Mouse (Mus musculus) liver, embryonic 14.5 days (tissue): ENCODE data around the gene Dbn1. TPM values are rescaled to one million over a fixed set of nuclear protein-coding genes. Genes with fewer than 3 reads are reported as not detected.

Experiments used
- ATAC-seq: fragments of 200-750 bp; cut with Nextera tagmentation; 2 replicates; pipeline ENCODE4 v1.8.0; 2017; ENCODE audit warnings: moderate number of reproducible peaks, mild to moderate bottlenecking, moderate library complexity; ENCODE audit not compliant: insufficient read depth
- DNase-seq, 3 experiments: peaks; one replicate each; pipeline ENCODE4 v3.0.0-alpha.2; 2012 to 2013; ENCODE audit warnings: low read depth in 3 of 3, low spot score in 3 of 3
- H3K27ac ChIP-seq: fragments of 300-500 bp; sonication (generic); 2 replicates; pipeline ENCODE4 v1.5.1; 2014; ENCODE audit warnings: moderate library complexity, mild to moderate bottlenecking, control low read depth, inconsistent platforms
- H3K27me3 ChIP-seq: fragments of 300-500 bp; sonication (generic); 2 replicates; pipeline ENCODE4 v1.6.1; 2014; ENCODE audit warnings: mild to moderate bottlenecking, low read length, moderate library complexity; ENCODE audit not compliant: control insufficient read depth, insufficient read depth
- H3K36me3 ChIP-seq: fragments of 300-500 bp; sonication (generic); replicated peaks from 2 replicates; pipeline ENCODE4 v1.6.1; 2014; ENCODE audit warnings: low read depth; ENCODE audit not compliant: control insufficient read depth, insufficient read depth
- H3K4me1 ChIP-seq, 2 experiments: fragments of 200-500 bp in 1 of 2; fragments of 300-500 bp in 1 of 2; sonication (generic) in 1 of 2; replicated peaks; 2 replicates each; pipeline ENCODE4 v1.6.1; 2012 to 2014; ENCODE audit warnings: antibody characterized with exemption in 1 of 2, inconsistent platforms in 1 of 2, low read length in 1 of 2; ENCODE audit not compliant: control insufficient read depth in 2 of 2, insufficient read depth in 2 of 2
- H3K4me2 ChIP-seq: fragments of 300-500 bp; sonication (generic); 2 replicates; pipeline ENCODE4 v1.6.1; 2014; ENCODE audit warnings: low read depth, mild to moderate bottlenecking, control low read depth, moderate library complexity
- H3K4me3 ChIP-seq, 2 experiments: fragments of 200-500 bp in 1 of 2; fragments of 300-500 bp in 1 of 2; sonication (generic) in 1 of 2; 2 replicates each; pipeline ENCODE4 v1.5.1; 2012 to 2014; ENCODE audit warnings: low read depth in 2 of 2, low read length in 2 of 2, mild to moderate bottlenecking in 2 of 2, control low read depth in 1 of 2, inconsistent platforms in 1 of 2, moderate library complexity in 1 of 2; ENCODE audit not compliant: insufficient read depth in 1 of 2
- H3K9ac ChIP-seq: fragments of 300-500 bp; sonication (generic); replicated peaks from 2 replicates; pipeline ENCODE4 v1.6.1; 2014; ENCODE audit warnings: mild to moderate bottlenecking, control low read depth, moderate library complexity
- H3K9me3 ChIP-seq: fragments of 300-500 bp; sonication (generic); 2 replicates; pipeline ENCODE4 v1.6.1; 2016; ENCODE audit warnings: low read length, mixed read lengths; ENCODE audit not compliant: control insufficient read depth
- CTCF ChIP-seq: IDR thresholded peaks from 2 replicates; pipeline ENCODE4 v1.5.1; 2016; ENCODE audit warnings: antibody characterized with exemption, low read depth, control low read depth
- EP300 ChIP-seq: IDR thresholded peaks from 2 replicates; pipeline ENCODE4 v1.6.1; 2016; ENCODE audit warnings: antibody characterized with exemption, low read depth
- WGBS: fragments of 180-500 bp; shearing (Covaris S2); extraction: QIAGEN DNeasy Blood & Tissue Kit; methylation state at CpG from one replicate; pipeline ENCODE4 v1.1.7; 2014; ENCODE audit not compliant: insufficient replicate concordance; 5-methylcytosine and 5-hydroxymethylcytosine counted together
- microRNA-seq: library from miRNA; unstranded; fragments of <30 nt; microRNA quantifications from one replicate; pipeline ENCODE4, GENCODE M21; 2016
- polyA plus RNA-seq, 2 experiments: library from polyadenylated mRNA; depleted of rRNA in 1 of 2; stranded (reverse) in 1 of 2; unstranded in 1 of 2; fragments of >200 nt; fragmentation: Nextera tagmentation in 1 of 2; extraction: Ambion mirVana in 1 of 2; gene quantifications; 2 replicates each; pipeline versions ENCODE4 v1.2.1 to v1.2.3; 2012 to 2014

Gene Dbn1
- polyA plus RNA-seq, 2 experiments, result 3.7 to 5.3 TPM

GRCm38 (mm10) chr13:55431889-55432685 is 55.8 kb downstream of the Dbn1 start:
- H3K27ac ChIP-seq, result no peak overlapping the region

GRCm38 (mm10) chr13:55430566-55430965 is 57.3 kb downstream of the Dbn1 start:
- ATAC-seq, result no peak
- Histone ChIP-seq H3K4me3 (no peak overlapping the region), H3K27ac (no peak overlapping the region), H3K9ac (no peak overlapping the region), H3K9me3 (no peaks in the 10 kb centered on the region), H3K4me1 (peaks cover 0 to 8% of the 10 kb centered on the region in 2 experiments; a peak in 1 of 4 replicates), H3K4me2 (no peak overlapping the region), H3K27me3 (no peaks in the 10 kb centered on the region), H3K36me3 (no peaks in the 10 kb centered on the region)
- 65% methylated on average over 2 of the region's 2 CpGs for WGBS
- no peak for TF ChIP-seq CTCF
- no peak for DNase-seq

More at GRCm38 (mm10) chr13:55431889-55432685, 55.8 kb downstream of the Dbn1 start:
- Histone ChIP-seq H3K36me3 (no peaks in the 10 kb centered on the region), H3K4me2 (no peak overlapping the region), H3K4me3 (no peak overlapping the region), H3K4me1 (peaks cover 0 to 8% of the 10 kb centered on the region in 2 experiments; a peak in 1 of 4 replicates), H3K9me3 (no peaks in the 10 kb centered on the region), H3K9ac (no peak overlapping the region), H3K27me3 (no peaks in the 10 kb centered on the region)
- no peak for TF ChIP-seq EP300
- no peak for TF ChIP-seq CTCF
- 21% methylated on average over 10 of the region's 10 CpGs for WGBS
- no peak for ATAC-seq
- no peak for DNase-seq

GRCm38 (mm10) chr13:55429226-55429888 is 58.6 kb downstream of the Dbn1 start:
- H3K4me2 ChIP-seq, result peak overlapping the region; percentile 22; the same call in 1 of the 2 replicates
- no peaks in the 10 kb centered on the region for H3K27me3 ChIP-seq
- H3K27ac ChIP-seq, result no peak overlapping the region
- 28% methylated on average over 12 of the region's 12 CpGs for WGBS
- H3K36me3 ChIP-seq, result no peaks in the 10 kb centered on the region
- ATAC-seq (peak; percentile 71), DNase-seq (peak in 1 of 3 experiments; percentile 50)
- no peak overlapping the region for H3K9ac ChIP-seq
- H3K4me1 ChIP-seq, result peaks cover 0 to 8% of the 10 kb centered on the region in 2 experiments; a peak in 1 of 4 replicates
- TF ChIP-seq EP300 (no peak), CTCF (no peak)
- H3K4me3 ChIP-seq, result no peak overlapping the region
- H3K9me3 ChIP-seq, result no peaks in the 10 kb centered on the region

GRCm38 (mm10) chr13:55426613-55427012 is 61.3 kb downstream of the Dbn1 start, which contains the start of gene F12:
TSS of gene F12 (minus strand) at chr13:55426793.
- 66% methylated on average over 10 of the region's 10 CpGs for WGBS
- Histone ChIP-seq H3K9ac (no peak within 1 kb of the TSS), H3K4me1 (peaks cover 0 to 8% of the 10 kb centered on the region in 2 experiments; a peak in 1 of 4 replicates), H3K36me3 (no peaks in the 10 kb centered on the region), H3K27me3 (peaks cover 5% of the 10 kb centered on the region), H3K4me3 (peak within 1 kb of the TSS; percentile 25 to 54), H3K4me2 (peak within 1 kb of the TSS; percentile 43), H3K9me3 (no peaks in the 10 kb centered on the region), H3K27ac (no peak within 1 kb of the TSS)
- TF ChIP-seq EP300 (no peak), CTCF (no peak)
- ATAC-seq (no peak), DNase-seq (no peak)

Small RNAs within 50 kb of the gene (microRNA-seq; reads per million reads assigned to microRNA genes)
- gene Mir6943 (not detected), gene Mir6944 (5.1 reads per million, percentile 7 among the genes with 10 or more reads in this experiment), gene Mir6945 (1.3 reads per million)

Other genes with a start within 250 kb of the Dbn1 start
- gene Prelid1, start 167.6 kb downstream of the Dbn1 start, polyA plus RNA-seq (2012; rRNA removed), result 129 and 130 TPM in 2 replicates
- 230 and 238 TPM in 2 replicates for gene Prelid1, start 167.6 kb downstream of the Dbn1 start, polyA plus RNA-seq (2014; fragmentation: Nextera tagmentation; extraction: Ambion mirVana)
- 42.3 and 47.1 TPM in 2 replicates for gene Rab24, start 166.2 kb downstream of the Dbn1 start, polyA plus RNA-seq (2012; rRNA removed)
- gene Rab24, start 166.2 kb downstream of the Dbn1 start, polyA plus RNA-seq (2014; fragmentation: Nextera tagmentation; extraction: Ambion mirVana), result 43.9 and 50.7 TPM in 2 replicates
- gene Mxd3, start 158.3 kb downstream of the Dbn1 start, polyA plus RNA-seq (2012; rRNA removed), result 32.6 and 32.8 TPM in 2 replicates
- 23.5 and 26.3 TPM in 2 replicates for gene Mxd3, start 158.3 kb downstream of the Dbn1 start, polyA plus RNA-seq (2014; fragmentation: Nextera tagmentation; extraction: Ambion mirVana)
- gene Lman2, start 125.3 kb downstream of the Dbn1 start, polyA plus RNA-seq (2012; rRNA removed), result 34.6 and 35.3 TPM in 2 replicates
- gene Lman2, start 125.3 kb downstream of the Dbn1 start, polyA plus RNA-seq (2014; fragmentation: Nextera tagmentation; extraction: Ambion mirVana), result 50.3 and 51.6 TPM in 2 replicates
- 1.4 and 1.6 TPM in 2 replicates for gene Rgs14, start 118.4 kb downstream of the Dbn1 start, polyA plus RNA-seq (2012; rRNA removed)
- 1.3 and 1.7 TPM in 2 replicates for gene Rgs14, start 118.4 kb downstream of the Dbn1 start, polyA plus RNA-seq (2014; fragmentation: Nextera tagmentation; extraction: Ambion mirVana)
- gene Slc34a1, start 89.9 kb downstream of the Dbn1 start, polyA plus RNA-seq (2012; rRNA removed), result 0.01 TPM in 1 of 2 replicates, not detected in the other
- not detected in 2 replicates for gene Slc34a1, start 89.9 kb downstream of the Dbn1 start, polyA plus RNA-seq (2014; fragmentation: Nextera tagmentation; extraction: Ambion mirVana)
- gene Pfn3, start 72.9 kb downstream of the Dbn1 start, polyA plus RNA-seq (2012; rRNA removed), result not detected in 2 replicates
- not detected in 2 replicates for gene Pfn3, start 72.9 kb downstream of the Dbn1 start, polyA plus RNA-seq (2014; fragmentation: Nextera tagmentation; extraction: Ambion mirVana)
- 53.4 and 68.7 TPM in 2 replicates for gene F12, start 61.3 kb downstream of the Dbn1 start, polyA plus RNA-seq (2012; rRNA removed)
- gene F12, start 61.3 kb downstream of the Dbn1 start, polyA plus RNA-seq (2014; fragmentation: Nextera tagmentation; extraction: Ambion mirVana), result 72.0 and 82.0 TPM in 2 replicates
- 21.0 and 26.1 TPM in 2 replicates for gene Grk6, start 43.0 kb downstream of the Dbn1 start, polyA plus RNA-seq (2012; rRNA removed)
- 22.6 and 25.7 TPM in 2 replicates for gene Grk6, start 43.0 kb downstream of the Dbn1 start, polyA plus RNA-seq (2014; fragmentation: Nextera tagmentation; extraction: Ambion mirVana)
- gene Prr7, start 23.8 kb downstream of the Dbn1 start, polyA plus RNA-seq (2012; rRNA removed), result 0.32 and 0.62 TPM in 2 replicates
- gene Prr7, start 23.8 kb downstream of the Dbn1 start, polyA plus RNA-seq (2014; fragmentation: Nextera tagmentation; extraction: Ambion mirVana), result 0.14 TPM in 1 of 2 replicates, not detected in the other
- gene Pdlim7, start 25.6 kb upstream of the Dbn1 start, polyA plus RNA-seq (2012; rRNA removed), result 11.5 and 13.7 TPM in 2 replicates
- gene Pdlim7, start 25.6 kb upstream of the Dbn1 start, polyA plus RNA-seq (2014; fragmentation: Nextera tagmentation; extraction: Ambion mirVana), result 15.3 and 18.6 TPM in 2 replicates
- gene Dok3, start 41.2 kb upstream of the Dbn1 start, polyA plus RNA-seq (2012; rRNA removed), result 4.7 and 4.8 TPM in 2 replicates
- 2.9 and 3.0 TPM in 2 replicates for gene Dok3, start 41.2 kb upstream of the Dbn1 start, polyA plus RNA-seq (2014; fragmentation: Nextera tagmentation; extraction: Ambion mirVana)
- gene Ddx41, start 48.5 kb upstream of the Dbn1 start, polyA plus RNA-seq (2012; rRNA removed), result 18.9 and 29.4 TPM in 2 replicates
- 23.6 and 27.0 TPM in 2 replicates for gene Ddx41, start 48.5 kb upstream of the Dbn1 start, polyA plus RNA-seq (2014; fragmentation: Nextera tagmentation; extraction: Ambion mirVana)
- gene Fam193b, start 83.0 kb upstream of the Dbn1 start, polyA plus RNA-seq (2012; rRNA removed), result 18.3 and 20.9 TPM in 2 replicates
- gene Fam193b, start 83.0 kb upstream of the Dbn1 start, polyA plus RNA-seq (2014; fragmentation: Nextera tagmentation; extraction: Ambion mirVana), result 4.0 and 5.0 TPM in 2 replicates
- gene Tmed9, start 85.6 kb upstream of the Dbn1 start, polyA plus RNA-seq (2012; rRNA removed), result 36.9 and 58.3 TPM in 2 replicates
- 19.5 and 20.7 TPM in 2 replicates for gene Tmed9, start 85.6 kb upstream of the Dbn1 start, polyA plus RNA-seq (2014; fragmentation: Nextera tagmentation; extraction: Ambion mirVana)
- gene B4galt7, start 111.8 kb upstream of the Dbn1 start, polyA plus RNA-seq (2012; rRNA removed), result 5.5 and 5.8 TPM in 2 replicates
- gene B4galt7, start 111.8 kb upstream of the Dbn1 start, polyA plus RNA-seq (2014; fragmentation: Nextera tagmentation; extraction: Ambion mirVana), result 1.8 and 1.9 TPM in 2 replicates
- gene Caml, start 134.9 kb upstream of the Dbn1 start, polyA plus RNA-seq (2012; rRNA removed), result 7.4 and 12.4 TPM in 2 replicates
- gene Caml, start 134.9 kb upstream of the Dbn1 start, polyA plus RNA-seq (2014; fragmentation: Nextera tagmentation; extraction: Ambion mirVana), result 13.4 and 13.5 TPM in 2 replicates
- 9.8 and 19.3 TPM in 2 replicates for gene Ddx46, start 146.9 kb upstream of the Dbn1 start, polyA plus RNA-seq (2012; rRNA removed)
- 17.4 and 19.2 TPM in 2 replicates for gene Ddx46, start 146.9 kb upstream of the Dbn1 start, polyA plus RNA-seq (2014; fragmentation: Nextera tagmentation; extraction: Ambion mirVana)
- gene B230219D22Rik, start 205.0 kb upstream of the Dbn1 start, polyA plus RNA-seq (2012; rRNA removed), result 14.7 and 17.4 TPM in 2 replicates
- 8.4 and 9.7 TPM in 2 replicates for gene B230219D22Rik, start 205.0 kb upstream of the Dbn1 start, polyA plus RNA-seq (2014; fragmentation: Nextera tagmentation; extraction: Ambion mirVana)
- 8.8 and 10.4 TPM in 2 replicates for gene Txndc15, start 226.5 kb upstream of the Dbn1 start, polyA plus RNA-seq (2012; rRNA removed)
- gene Txndc15, start 226.5 kb upstream of the Dbn1 start, polyA plus RNA-seq (2014; fragmentation: Nextera tagmentation; extraction: Ambion mirVana), result 26.7 and 28.5 TPM in 2 replicates
- 19.7 and 25.1 TPM in 2 replicates for gene Pcbd2, start 239.3 kb upstream of the Dbn1 start, polyA plus RNA-seq (2012; rRNA removed)
- gene Pcbd2, start 239.3 kb upstream of the Dbn1 start, polyA plus RNA-seq (2014; fragmentation: Nextera tagmentation; extraction: Ambion mirVana), result 35.7 and 40.9 TPM in 2 replicates